Mouse (Mus musculus) lung, embryonic 15.5 days (tissue): ENCODE results near the gene Olfr1013. TPM values are rescaled to one million over a fixed set of nuclear protein-coding genes. Genes with fewer than 3 reads are reported as not detected.

ENCODE experiments used
- ATAC-seq: fragments of 200-750 bp; cut with Nextera tagmentation; 2 replicates; pipeline ENCODE4 v1.8.0; 2017; ENCODE audit warnings: moderate number of reproducible peaks, borderline replicate concordance; ENCODE audit not compliant: low FRiP score, low TSS enrichment; ENCODE audit errors: extremely low read depth
- H3K27ac ChIP-seq: fragments of 300-500 bp; sonication (generic); 2 replicates; pipeline ENCODE4 v1.5.1; 2015; ENCODE audit warnings: moderate library complexity, mild to moderate bottlenecking, inconsistent platforms
- H3K27me3 ChIP-seq: fragments of 300-500 bp; sonication (generic); 2 replicates; pipeline ENCODE4 v1.6.1; 2015; ENCODE audit warnings: inconsistent platforms
- H3K36me3 ChIP-seq: fragments of 300-500 bp; sonication (generic); 2 replicates; pipeline ENCODE4 v1.6.1; 2015; ENCODE audit warnings: inconsistent platforms
- H3K4me1 ChIP-seq: fragments of 300-500 bp; sonication (generic); 2 replicates; pipeline ENCODE4 v1.6.1; 2015; ENCODE audit warnings: inconsistent platforms
- H3K4me2 ChIP-seq: fragments of 300-500 bp; sonication (generic); 2 replicates; pipeline ENCODE4 v1.6.1; 2015; ENCODE audit warnings: inconsistent platforms, mild to moderate bottlenecking, moderate library complexity
- H3K4me3 ChIP-seq: fragments of 300-500 bp; sonication (generic); 2 replicates; pipeline ENCODE4 v1.5.1; 2015; ENCODE audit warnings: mild to moderate bottlenecking, inconsistent platforms
- H3K9ac ChIP-seq: fragments of 300-500 bp; sonication (generic); 2 replicates; pipeline ENCODE4 v1.6.1; 2015; ENCODE audit warnings: inconsistent platforms
- H3K9me3 ChIP-seq: fragments of 300-500 bp; sonication (generic); 2 replicates; pipeline ENCODE4 v1.6.1; 2016; ENCODE audit warnings: inconsistent platforms
- WGBS: fragments of 180-500 bp; shearing (Covaris S2); methylation state at CpG from one replicate; pipeline ENCODE4 v1.1.7; 2015; 5-methylcytosine and 5-hydroxymethylcytosine counted together
- polyA plus RNA-seq: library from polyadenylated mRNA; unstranded; fragments of >200 nt; fragmentation: Nextera tagmentation; extraction: Ambion mirVana; gene quantifications from 2 replicates; pipeline ENCODE4 v1.2.1, GENCODE M21; 2015

Olfr1013 gene
- not detected in 2 replicates for polyA plus RNA-seq

GRCm38 (mm10) chr2:85766798-85767197 is at the start of gene Olfr1013:
Gene Olfr1013, plus strand, starts transcription at chr2:85767098.
- no peaks in the 10 kb centered on the region for H3K9me3 ChIP-seq
- no peak within 1 kb of the TSS for H3K4me2 ChIP-seq
- no peak within 1 kb of the TSS for H3K9ac ChIP-seq
- no peak within 1 kb of the TSS for H3K27ac ChIP-seq
- H3K36me3 ChIP-seq, result no peaks in the 10 kb centered on the region
- no peaks in the 10 kb centered on the region for H3K4me1 ChIP-seq
- H3K4me3 ChIP-seq, result no peak within 1 kb of the TSS
- no peak for ATAC-seq
- no peaks in the 10 kb centered on the region for H3K27me3 ChIP-seq

GRCm38 (mm10) chr2:85725793-85726192 is 41.1 kb upstream of the Olfr1013 start:
- Histone ChIP-seq H3K9me3 (no peaks in the 10 kb centered on the region), H3K27ac (no peak overlapping the region), H3K36me3 (no peaks in the 10 kb centered on the region), H3K9ac (no peak overlapping the region), H3K4me1 (no peaks in the 10 kb centered on the region), H3K4me2 (no peak overlapping the region), H3K4me3 (no peak overlapping the region), H3K27me3 (no peaks in the 10 kb centered on the region)
- WGBS, result 14% methylated on average over 3 of the region's 3 CpGs
- ATAC-seq, result no peak

- H3K36me3 ChIP-seq, result no peaks in the 10 kb centered on the region
- no peaks in the 10 kb centered on the region for H3K9me3 ChIP-seq
- ATAC-seq, result no peak
- no peaks in the 10 kb centered on the region for H3K4me1 ChIP-seq
- 73% methylated on average over 4 of the region's 4 CpGs for WGBS
- no peak overlapping the region for H3K27ac ChIP-seq
- no peak overlapping the region for H3K9ac ChIP-seq
- H3K27me3 ChIP-seq, result no peaks in the 10 kb centered on the region
- H3K4me2 ChIP-seq, result no peak overlapping the region
- H3K4me3 ChIP-seq, result no peak overlapping the region
Measured at GRCm38 (mm10) chr2:85753822-85754221, 13.1 kb upstream of the Olfr1013 start.

- H3K9ac ChIP-seq, result no peak within 1 kb of the TSS
- 52% methylated on average over 1 of the region's 1 CpGs for WGBS
- H3K4me2 ChIP-seq, result no peak within 1 kb of the TSS
- H3K9me3 ChIP-seq, result no peaks in the 10 kb centered on the region
- no peaks in the 10 kb centered on the region for H3K27me3 ChIP-seq
- ATAC-seq, result no peak
- H3K27ac ChIP-seq, result no peak within 1 kb of the TSS
- no peaks in the 10 kb centered on the region for H3K4me1 ChIP-seq
- H3K4me3 ChIP-seq, result no peak within 1 kb of the TSS
- no peaks in the 10 kb centered on the region for H3K36me3 ChIP-seq
Measured at GRCm38 (mm10) chr2:85762666-85763065, 4.2 kb upstream of the Olfr1013 start, which contains the start of gene Olfr1012. Gene Olfr1012, minus strand, starts transcription at chr2:85762766.

GRCm38 (mm10) chr2:85772413-85772812 is 5.5 kb downstream of the Olfr1013 start, which contains the start of gene Olfr1014:
Gene Olfr1014, plus strand, starts transcription at chr2:85772713.
- Histone ChIP-seq H3K27me3 (no peaks in the 10 kb centered on the region), H3K36me3 (no peaks in the 10 kb centered on the region), H3K27ac (no peak within 1 kb of the TSS), H3K4me2 (no peak within 1 kb of the TSS), H3K4me3 (no peak within 1 kb of the TSS), H3K9ac (no peak within 1 kb of the TSS), H3K9me3 (no peaks in the 10 kb centered on the region), H3K4me1 (no peaks in the 10 kb centered on the region)
- no peak for ATAC-seq

- no peak for ATAC-seq
- Histone ChIP-seq H3K27ac (no peak within 1 kb of the TSS), H3K36me3 (no peaks in the 10 kb centered on the region)
Measured at GRCm38 (mm10) chr2:85781717-85782116, 14.8 kb downstream of the Olfr1013 start, which contains the start of gene Olfr1015. Gene Olfr1015, plus strand, starts transcription at chr2:85782017.

GRCm38 (mm10) chr2:85792331-85792730 is 25.4 kb downstream of the Olfr1013 start:
- H3K36me3 ChIP-seq, result no peaks in the 10 kb centered on the region
- ATAC-seq, result no peak
- 44% methylated on average over 2 of the region's 2 CpGs for WGBS

More at GRCm38 (mm10) chr2:85781717-85782116, 14.8 kb downstream of the Olfr1013 start, which contains the start of gene Olfr1015:
- H3K9ac ChIP-seq, result no peak within 1 kb of the TSS
- H3K4me1 ChIP-seq, result no peaks in the 10 kb centered on the region
- H3K4me2 ChIP-seq, result no peak within 1 kb of the TSS
- H3K27me3 ChIP-seq, result no peaks in the 10 kb centered on the region
- H3K9me3 ChIP-seq, result no peaks in the 10 kb centered on the region
- no peak within 1 kb of the TSS for H3K4me3 ChIP-seq

GRCm38 (mm10) chr2:85802444-85802843 is 35.5 kb downstream of the Olfr1013 start, which contains the start of gene Olfr1016:
Gene Olfr1016, minus strand, starts transcription at chr2:85802544.
- no peak for ATAC-seq
- Histone ChIP-seq H3K9me3 (no peaks in the 10 kb centered on the region), H3K9ac (no peak within 1 kb of the TSS), H3K36me3 (no peaks in the 10 kb centered on the region), H3K4me2 (no peak within 1 kb of the TSS), H3K4me1 (no peaks in the 10 kb centered on the region), H3K4me3 (no peak within 1 kb of the TSS), H3K27ac (no peak within 1 kb of the TSS), H3K27me3 (no peaks in the 10 kb centered on the region)
- WGBS, result 85% methylated on average over 2 of the region's 2 CpGs

More at GRCm38 (mm10) chr2:85792331-85792730, 25.4 kb downstream of the Olfr1013 start:
- no peak overlapping the region for H3K4me3 ChIP-seq
- no peak overlapping the region for H3K4me2 ChIP-seq
- no peak overlapping the region for H3K9ac ChIP-seq
- H3K4me1 ChIP-seq, result no peaks in the 10 kb centered on the region
- H3K9me3 ChIP-seq, result no peaks in the 10 kb centered on the region; the same call in 1 of the 2 replicates
- no peak overlapping the region for H3K27ac ChIP-seq
- no peaks in the 10 kb centered on the region for H3K27me3 ChIP-seq

- H3K4me2 ChIP-seq, result no peak overlapping the region
- no peaks in the 10 kb centered on the region for H3K9me3 ChIP-seq
- no peaks in the 10 kb centered on the region for H3K36me3 ChIP-seq
- no peak overlapping the region for H3K27ac ChIP-seq
- H3K4me3 ChIP-seq, result no peak overlapping the region
- WGBS, result 66% methylated on average over 4 of the region's 4 CpGs
- no peak for ATAC-seq
- H3K4me1 ChIP-seq, result no peaks in the 10 kb centered on the region
- no peaks in the 10 kb centered on the region for H3K27me3 ChIP-seq
- no peak overlapping the region for H3K9ac ChIP-seq
Measured at GRCm38 (mm10) chr2:85804501-85804900, 37.6 kb downstream of the Olfr1013 start.

GRCm38 (mm10) chr2:85818179-85818578 is 51.3 kb downstream of the Olfr1013 start, which contains the start of gene Olfr1018:
Gene Olfr1018, plus strand, starts transcription at chr2:85818479.
- Histone ChIP-seq H3K9ac (no peak within 1 kb of the TSS), H3K4me1 (no peaks in the 10 kb centered on the region), H3K36me3 (no peaks in the 10 kb centered on the region), H3K27ac (no peak within 1 kb of the TSS), H3K4me2 (no peak within 1 kb of the TSS), H3K27me3 (no peaks in the 10 kb centered on the region), H3K9me3 (no peaks in the 10 kb centered on the region), H3K4me3 (no peak within 1 kb of the TSS)
- no peak for ATAC-seq

Other genes with a start within 250 kb of the Olfr1013 start
- gene 4833423E24Rik, start 248.1 kb upstream of the Olfr1013 start, polyA plus RNA-seq, result 0.34 and 0.50 TPM in 2 replicates
- not detected in 2 replicates for gene Olfr996, start 187.9 kb upstream of the Olfr1013 start, polyA plus RNA-seq
- gene Olfr998, start 178.2 kb upstream of the Olfr1013 start, polyA plus RNA-seq, result not detected in 2 replicates
- gene Olfr1000, start 155.2 kb upstream of the Olfr1013 start, polyA plus RNA-seq, result not detected in 2 replicates
- not detected in 2 replicates for gene Olfr1002, start 116.4 kb upstream of the Olfr1013 start, polyA plus RNA-seq
- gene Olfr154, start 102.6 kb upstream of the Olfr1013 start, polyA plus RNA-seq, result not detected in 2 replicates
- not detected in 2 replicates for gene Olfr1006, start 88.3 kb upstream of the Olfr1013 start, polyA plus RNA-seq
- not detected in 2 replicates for gene Olfr1008, start 77.7 kb upstream of the Olfr1013 start, polyA plus RNA-seq
- gene Olfr1009, start 51.7 kb upstream of the Olfr1013 start, polyA plus RNA-seq, result not detected in 2 replicates
- gene Olfr1012, start 4.3 kb upstream of the Olfr1013 start, polyA plus RNA-seq, result not detected in 2 replicates
- not detected in 2 replicates for gene Olfr1014, start 5.6 kb downstream of the Olfr1013 start, polyA plus RNA-seq
- gene Olfr1015, start 14.9 kb downstream of the Olfr1013 start, polyA plus RNA-seq, result not detected in 2 replicates
- not detected in 2 replicates for gene Olfr1016, start 35.4 kb downstream of the Olfr1013 start, polyA plus RNA-seq
- not detected in 2 replicates for gene Olfr1018, start 51.4 kb downstream of the Olfr1013 start, polyA plus RNA-seq
- gene Olfr1019, start 78.4 kb downstream of the Olfr1013 start, polyA plus RNA-seq, result not detected in 2 replicates
- not detected in 2 replicates for gene Olfr1020, start 79.9 kb downstream of the Olfr1013 start, polyA plus RNA-seq
- not detected in 2 replicates for gene Olfr1022, start 101.5 kb downstream of the Olfr1013 start, polyA plus RNA-seq
- not detected in 2 replicates for gene Olfr1023, start 118.5 kb downstream of the Olfr1013 start, polyA plus RNA-seq
- not detected in 2 replicates for gene Olfr1024, start 138.0 kb downstream of the Olfr1013 start, polyA plus RNA-seq
- not detected in 2 replicates for gene Olfr1025-ps1, start 148.1 kb downstream of the Olfr1013 start, polyA plus RNA-seq
- not detected in 2 replicates for gene Olfr1026, start 154.5 kb downstream of the Olfr1013 start, polyA plus RNA-seq
- not detected in 2 replicates for gene Olfr1028, start 183.3 kb downstream of the Olfr1013 start, polyA plus RNA-seq
- not detected in 2 replicates for gene Olfr1029, start 206.8 kb downstream of the Olfr1013 start, polyA plus RNA-seq
- not detected in 2 replicates for gene Olfr1030, start 212.2 kb downstream of the Olfr1013 start, polyA plus RNA-seq
- gene Olfr1031, start 223.2 kb downstream of the Olfr1013 start, polyA plus RNA-seq, result not detected in 2 replicates
- gene Olfr1032, start 238.4 kb downstream of the Olfr1013 start, polyA plus RNA-seq, result not detected in 2 replicates